Mouse (Mus musculus): Measurements from ENCODE around the gene Kcnq4. TPM values are rescaled to one million over a fixed set of nuclear protein-coding genes. Genes with fewer than 3 reads are reported as not detected.

Kcnq4 gene
- polyA plus RNA-seq, 1 experiment from 2014 or later, result 0.67 TPM

DNA sequence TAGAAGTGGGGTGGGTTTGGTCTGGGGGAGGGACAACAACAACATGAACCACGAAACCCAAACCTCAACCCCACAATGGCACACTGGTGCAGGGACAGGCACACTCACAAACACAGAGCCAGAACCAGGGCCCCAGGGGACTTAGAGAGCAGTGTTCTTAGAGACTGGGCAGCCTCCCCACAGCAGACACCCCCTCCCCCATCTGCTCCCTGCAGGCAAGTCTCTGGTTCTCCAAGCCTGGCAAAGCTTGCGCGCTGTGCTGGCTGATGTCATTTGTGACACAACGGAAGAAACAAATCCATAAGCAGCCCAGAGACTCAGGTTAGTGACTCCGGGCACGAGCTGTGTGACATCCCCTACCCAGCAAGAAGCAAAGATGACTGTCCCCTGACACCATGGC, 7.1 kb downstream of the Kcnq4 start:
- DNase-seq (ENCODE audit: low spot score), result no peak
- no peak overlapping the region for H3K9ac ChIP-seq (ENCODE audit: low read depth, low read length)
- no peaks in the 10 kb centered on the region for H3K9me3 ChIP-seq (replicated peaks; ENCODE audit: low read length)
- no peaks in the 10 kb centered on the region for H3K36me3 ChIP-seq (ENCODE audit: insufficient read depth, low read length)
- no peaks in the 10 kb centered on the region for H3K27me3 ChIP-seq (ENCODE audit: insufficient read depth, low read length)
- H3K27ac ChIP-seq, result no peak overlapping the region
- no peak for ATAC-seq (replicated peaks; ENCODE audit: low FRiP score, low read depth)
- no peak overlapping the region for H3K4me3 ChIP-seq (replicated peaks; ENCODE audit: low read depth, low read length)
- H3K4me1 ChIP-seq (replicated peaks; ENCODE audit: insufficient read depth, low read length), result no peaks in the 10 kb centered on the region
- no peak for TF ChIP-seq CTCF (IDR thresholded peaks at IDR 0.05; ENCODE audit: low read depth)
- 84% methylated on average over 6 of the region's 6 CpGs for WGBS
- no peak overlapping the region for H3K4me2 ChIP-seq (ENCODE audit: low read length)

DNA sequence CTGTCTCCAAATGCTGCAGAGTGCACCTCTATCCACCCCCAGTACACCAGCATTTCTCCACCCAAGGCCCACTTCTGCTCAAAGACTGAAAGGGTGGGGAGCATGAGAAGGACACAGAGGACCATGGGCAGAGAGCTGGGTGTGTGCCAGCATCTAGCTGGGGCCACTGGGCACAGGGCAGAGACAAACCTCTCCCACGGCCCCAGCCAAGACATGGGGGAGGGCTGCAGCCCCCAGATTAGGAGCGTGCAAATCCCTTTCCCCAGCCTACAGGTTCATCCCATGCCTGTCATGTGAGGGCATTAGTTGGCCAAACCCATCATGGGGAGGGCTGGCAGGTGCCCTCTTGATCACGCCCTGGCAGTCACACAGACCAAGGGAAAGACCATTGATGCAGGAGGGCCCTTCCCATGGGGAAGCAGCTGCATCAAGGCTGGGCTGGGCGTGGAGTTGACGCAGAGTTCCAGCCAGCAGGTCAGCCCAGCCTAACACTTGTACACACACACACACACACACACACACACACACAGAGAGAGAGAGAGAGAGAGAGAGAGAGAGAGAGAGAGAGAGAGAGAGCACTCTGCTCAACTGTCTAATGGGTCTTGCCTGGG, 14.3 kb downstream of the Kcnq4 start:
- no peak overlapping the region for H3K27ac ChIP-seq
- H3K27me3 ChIP-seq (ENCODE audit: insufficient read depth, low read length), result no peaks in the 10 kb centered on the region
- no peaks in the 10 kb centered on the region for H3K36me3 ChIP-seq (ENCODE audit: insufficient read depth, low read length)
- WGBS, result 74% methylated on average over 5 of the region's 5 CpGs
- H3K9ac ChIP-seq (ENCODE audit: low read depth, low read length), result no peak overlapping the region
- H3K4me3 ChIP-seq (replicated peaks; ENCODE audit: low read depth, low read length), result no peak overlapping the region
- no peak overlapping the region for H3K4me2 ChIP-seq (ENCODE audit: low read length)
- DNase-seq (ENCODE audit: low spot score), result no peak
- ATAC-seq (replicated peaks; ENCODE audit: low FRiP score, low read depth), result no peak
- no peaks in the 10 kb centered on the region for H3K4me1 ChIP-seq (replicated peaks; ENCODE audit: insufficient read depth, low read length)
- no peak for TF ChIP-seq CTCF (IDR thresholded peaks at IDR 0.05; ENCODE audit: low read depth)
- no peaks in the 10 kb centered on the region for H3K9me3 ChIP-seq (replicated peaks; ENCODE audit: low read length)

DNA sequence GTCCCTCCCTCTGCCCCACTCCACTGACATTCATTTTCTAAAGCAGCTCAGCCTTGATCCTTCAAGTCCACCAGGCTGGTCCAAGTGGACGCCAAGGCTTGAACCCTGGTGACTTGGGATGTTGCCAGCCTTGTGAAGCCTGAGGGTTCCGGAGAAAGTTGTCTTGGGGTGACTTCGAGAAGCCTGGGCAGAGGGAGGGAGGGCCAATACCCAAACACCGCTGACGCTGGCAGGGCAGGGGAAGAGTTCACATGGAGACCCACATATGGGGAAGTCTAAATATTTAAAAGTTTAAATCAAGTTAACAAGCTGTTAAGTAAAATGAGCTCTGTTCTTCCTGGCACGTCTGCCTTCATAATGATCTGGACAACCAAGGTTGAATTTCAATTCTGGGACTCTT, 15.7 kb downstream of the Kcnq4 start:
- WGBS, result 71% methylated on average over 6 of the region's 6 CpGs
- Histone ChIP-seq H3K27ac (no peak overlapping the region), H3K4me2 (ENCODE audit: low read length) (no peak overlapping the region), H3K9ac (ENCODE audit: low read depth, low read length) (no peak overlapping the region), H3K36me3 (ENCODE audit: insufficient read depth, low read length) (no peaks in the 10 kb centered on the region), H3K9me3 (replicated peaks; ENCODE audit: low read length) (no peaks in the 10 kb centered on the region), H3K4me1 (replicated peaks; ENCODE audit: insufficient read depth, low read length) (no peaks in the 10 kb centered on the region), H3K4me3 (replicated peaks; ENCODE audit: low read depth, low read length) (no peak overlapping the region), H3K27me3 (ENCODE audit: insufficient read depth, low read length) (no peaks in the 10 kb centered on the region)
- no peak for TF ChIP-seq CTCF (IDR thresholded peaks at IDR 0.05; ENCODE audit: low read depth)
- ATAC-seq (replicated peaks; ENCODE audit: low FRiP score, low read depth), result no peak
- no peak for DNase-seq (ENCODE audit: low spot score)

DNA sequence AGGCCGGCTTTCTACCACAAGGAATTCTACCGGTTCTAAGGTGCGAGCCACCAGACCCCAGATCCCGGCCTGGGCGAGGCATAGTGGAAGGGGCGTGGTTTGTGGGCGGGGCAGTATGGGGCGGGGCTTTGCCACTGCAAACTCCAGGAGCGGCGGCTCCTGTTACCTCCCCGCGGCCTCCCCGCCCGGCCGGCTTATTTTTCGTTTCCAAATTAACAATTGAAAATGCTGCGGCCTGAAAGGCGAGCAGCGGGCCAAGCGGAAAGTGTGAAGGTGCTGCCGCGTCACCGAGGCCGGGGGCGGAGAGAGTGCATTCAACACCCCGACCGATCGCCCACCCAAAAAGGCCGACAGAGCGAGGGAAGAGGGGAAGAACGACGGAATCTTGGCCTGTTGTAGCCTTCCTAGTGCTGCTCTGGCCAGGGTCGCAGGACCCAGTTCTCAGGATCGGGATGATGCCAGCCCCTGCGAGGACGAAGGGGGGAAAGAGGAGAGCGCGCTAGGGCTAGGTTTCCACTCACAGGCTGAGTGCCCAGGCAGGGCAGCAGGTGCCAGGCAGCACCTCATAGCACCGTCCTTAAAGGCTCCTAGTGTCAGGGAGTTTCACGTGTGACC, 17.3 kb downstream of the Kcnq4 start:
- peak; percentile 85 for ATAC-seq (replicated peaks; ENCODE audit: low FRiP score, low read depth)
- no peaks in the 10 kb centered on the region for H3K4me1 ChIP-seq (replicated peaks; ENCODE audit: insufficient read depth, low read length)
- no peak overlapping the region for H3K27ac ChIP-seq
- peak overlapping the region; percentile 45 for H3K4me3 ChIP-seq (replicated peaks; ENCODE audit: low read depth, low read length)
- no peak for TF ChIP-seq CTCF (IDR thresholded peaks at IDR 0.05; ENCODE audit: low read depth)
- H3K27me3 ChIP-seq (ENCODE audit: insufficient read depth, low read length), result no peaks in the 10 kb centered on the region
- H3K9ac ChIP-seq (ENCODE audit: low read depth, low read length), result peak overlapping the region; percentile 46; the same call in 1 of the 2 replicates
- H3K4me2 ChIP-seq (ENCODE audit: low read length), result peak overlapping the region; percentile 92
- no peaks in the 10 kb centered on the region for H3K9me3 ChIP-seq (replicated peaks; ENCODE audit: low read length)
- peak; percentile 76 for DNase-seq (ENCODE audit: low spot score)
- under 1% methylated on average over 40 of the region's 40 CpGs for WGBS
- H3K36me3 ChIP-seq (ENCODE audit: insufficient read depth, low read length), result no peaks in the 10 kb centered on the region

DNA sequence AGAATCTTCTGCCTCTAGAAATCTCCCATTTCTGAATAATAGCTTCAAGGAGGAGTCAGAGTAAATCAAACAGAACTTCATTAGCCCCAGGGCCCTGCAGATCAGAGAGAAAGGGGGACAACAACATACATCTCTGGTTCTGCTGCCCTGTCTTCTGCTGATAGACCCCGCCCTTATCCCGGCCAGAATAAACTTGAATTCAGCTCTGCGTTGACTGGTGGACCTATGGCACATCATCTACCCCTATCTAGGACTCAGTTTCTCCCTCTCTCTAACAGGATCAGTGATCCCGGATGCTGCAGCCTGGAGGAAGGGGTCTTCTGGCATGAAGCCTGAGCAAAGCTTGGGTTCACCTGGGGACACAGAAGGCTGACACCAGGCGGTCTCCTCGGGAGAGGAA, 17.8 kb downstream of the Kcnq4 start:
- Histone ChIP-seq H3K9me3 (replicated peaks; ENCODE audit: low read length) (no peaks in the 10 kb centered on the region), H3K9ac (ENCODE audit: low read depth, low read length) (no peak overlapping the region), H3K4me1 (replicated peaks; ENCODE audit: insufficient read depth, low read length) (no peaks in the 10 kb centered on the region), H3K4me2 (ENCODE audit: low read length) (peak overlapping the region; percentile 92), H3K36me3 (ENCODE audit: insufficient read depth, low read length) (no peaks in the 10 kb centered on the region), H3K27ac (no peak overlapping the region), H3K4me3 (replicated peaks; ENCODE audit: low read depth, low read length) (peak overlapping the region; percentile 45), H3K27me3 (ENCODE audit: insufficient read depth, low read length) (no peaks in the 10 kb centered on the region)
- ATAC-seq (replicated peaks; ENCODE audit: low FRiP score, low read depth) (no peak), DNase-seq (ENCODE audit: low spot score) (no peak)
- 22% methylated on average over 6 of the region's 6 CpGs for WGBS
- TF ChIP-seq CTCF (IDR thresholded peaks at IDR 0.05; ENCODE audit: low read depth), result no peak

DNA sequence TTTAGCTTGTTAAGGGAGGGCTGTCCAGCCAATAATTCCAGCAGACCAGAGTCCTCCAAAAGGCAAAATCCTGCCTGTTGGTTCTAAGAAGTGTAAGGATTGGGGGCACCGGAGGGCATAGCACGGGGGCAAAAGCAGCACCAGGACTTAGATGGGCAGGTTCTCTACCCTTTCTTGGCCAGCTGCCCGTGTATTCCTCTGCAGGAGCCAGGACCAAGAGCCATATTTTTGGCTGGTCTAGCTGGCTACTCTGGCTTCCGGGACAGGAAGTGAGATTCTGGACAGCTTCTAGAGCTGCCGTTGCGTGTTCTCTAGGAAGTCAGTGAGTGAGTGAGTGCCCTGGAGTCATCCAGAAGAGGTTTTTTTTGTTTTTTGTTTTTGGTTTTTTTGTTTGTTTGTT, 18.3 kb downstream of the Kcnq4 start:
- Histone ChIP-seq H3K4me2 (ENCODE audit: low read length) (no peak overlapping the region), H3K4me1 (replicated peaks; ENCODE audit: insufficient read depth, low read length) (no peaks in the 10 kb centered on the region), H3K9ac (ENCODE audit: low read depth, low read length) (no peak overlapping the region), H3K27ac (no peak overlapping the region), H3K27me3 (ENCODE audit: insufficient read depth, low read length) (no peaks in the 10 kb centered on the region), H3K36me3 (ENCODE audit: insufficient read depth, low read length) (no peaks in the 10 kb centered on the region), H3K4me3 (replicated peaks; ENCODE audit: low read depth, low read length) (no peak overlapping the region), H3K9me3 (replicated peaks; ENCODE audit: low read length) (no peaks in the 10 kb centered on the region)
- DNase-seq (ENCODE audit: low spot score) (no peak), ATAC-seq (replicated peaks; ENCODE audit: low FRiP score, low read depth) (no peak)
- no peak for TF ChIP-seq CTCF (IDR thresholded peaks at IDR 0.05; ENCODE audit: low read depth)
- WGBS, result 51% methylated on average over 6 of the region's 6 CpGs
